Mouse (Mus musculus) brain, embryonic 18.5 days (tissue): ENCODE measurements around the gene Cntn4.

Experiments
- DNase-seq: peaks from one replicate; pipeline ENCODE4 v3.0.0-alpha.2; 2012; ENCODE audit warnings: low read depth, low spot score

Gene Cntn4

DNA sequence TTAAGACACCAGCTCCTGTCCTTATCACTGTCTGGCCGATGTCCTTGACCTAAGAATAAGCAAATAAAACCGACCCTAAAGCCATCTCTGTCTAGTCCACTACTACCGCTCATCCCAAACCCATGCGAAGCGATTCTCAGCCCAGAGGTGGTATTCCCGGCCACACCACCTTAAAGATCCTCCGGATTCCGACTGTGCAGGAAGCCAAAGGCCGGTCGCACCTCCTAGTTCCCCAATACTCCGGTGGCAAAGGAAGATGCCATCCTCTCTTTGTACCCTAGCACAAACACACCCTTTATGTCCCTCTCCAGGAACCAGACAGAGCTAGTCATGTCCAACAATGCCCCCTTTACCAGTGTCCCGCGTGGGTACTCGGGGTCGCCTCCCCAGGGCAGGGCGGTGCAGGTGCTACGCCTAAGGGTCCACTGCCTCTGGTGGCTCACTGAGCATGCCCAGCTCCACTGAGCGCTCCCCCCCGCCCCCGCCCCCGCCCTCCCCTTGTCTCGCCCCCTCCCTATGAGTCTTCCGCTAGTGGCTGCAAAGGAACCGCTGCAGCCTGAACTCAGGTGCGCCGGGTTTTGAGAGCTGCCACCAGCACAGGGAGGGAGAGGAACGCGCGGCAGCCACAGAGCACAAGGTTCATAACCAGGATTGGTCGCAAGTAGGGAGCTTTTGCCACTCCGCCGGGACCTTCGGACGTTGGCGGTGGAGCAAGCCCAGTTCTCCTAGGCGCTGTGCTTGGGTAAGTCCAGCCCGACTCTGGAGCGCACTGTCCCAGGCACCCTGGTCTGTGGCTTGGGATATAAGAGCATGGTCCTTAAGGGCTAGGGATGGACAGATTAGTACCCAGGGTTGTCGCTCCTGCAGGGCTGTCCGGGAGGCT, at the start of gene Cntn4:
Cntn4 (plus strand) TSS at position 512 of the 883 bp plus-strand sequence.
- no peak for DNase-seq

DNA sequence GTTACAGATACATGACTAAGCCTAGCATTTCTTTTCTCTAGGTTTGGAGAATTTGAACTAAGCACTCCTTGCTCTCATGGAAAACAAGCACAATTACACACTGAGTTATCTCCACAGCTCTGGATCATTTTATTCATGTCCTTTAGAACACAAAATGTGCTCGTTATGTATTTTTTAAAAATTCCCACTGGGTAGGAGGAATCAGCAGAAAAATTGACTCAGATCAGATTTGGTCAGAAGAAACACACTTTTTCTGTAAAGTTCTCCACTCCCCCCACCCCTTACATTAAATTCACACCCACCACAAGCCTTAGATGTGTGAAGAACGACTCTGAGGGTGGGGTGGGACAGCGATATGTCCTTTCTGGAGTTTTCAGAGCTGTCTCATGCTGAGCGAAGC, 3.2 kb upstream of the Cntn4 start:
- DNase-seq, result no peak

DNA sequence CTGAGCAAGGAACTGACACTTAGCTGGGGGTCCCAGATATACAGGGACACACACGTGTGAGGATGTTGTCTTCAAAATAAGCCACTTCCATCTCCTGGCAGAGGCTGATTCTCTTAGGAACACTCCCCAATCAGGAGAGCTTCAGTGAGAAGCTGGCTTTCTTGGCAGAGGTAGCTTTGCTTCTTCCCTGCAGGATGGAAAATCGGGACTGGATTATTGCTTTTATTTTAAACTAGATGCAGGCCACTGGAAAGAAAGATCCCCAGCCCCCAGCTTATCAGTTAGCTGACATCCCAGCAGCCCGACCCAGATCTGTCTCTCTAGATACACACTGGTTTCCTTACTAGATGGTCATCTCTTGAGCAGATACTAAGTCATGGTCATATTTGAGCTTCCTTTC, 2.4 kb upstream of the Cntn4 start:
- no peak for DNase-seq

DNA sequence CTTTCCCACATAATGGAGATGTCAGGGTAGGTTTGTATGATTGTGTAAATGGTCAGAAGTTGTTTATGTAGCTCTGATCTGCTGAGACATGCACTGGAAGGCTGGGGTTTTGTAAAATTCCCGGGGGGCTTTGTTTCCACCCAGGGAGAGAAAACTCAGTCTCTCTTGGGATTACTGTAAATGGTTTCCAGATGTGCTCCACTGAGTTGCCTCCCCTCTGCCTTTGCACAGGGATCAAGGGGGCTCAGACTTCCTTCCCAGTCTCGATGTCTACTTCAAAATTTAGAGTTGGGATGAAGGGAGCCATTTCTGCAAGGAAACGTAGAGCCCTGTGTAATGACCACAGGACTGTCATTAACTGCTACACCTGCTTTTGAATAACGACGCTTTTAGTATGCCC, 823 bp upstream of the Cntn4 start:
- DNase-seq, result no peak

DNA sequence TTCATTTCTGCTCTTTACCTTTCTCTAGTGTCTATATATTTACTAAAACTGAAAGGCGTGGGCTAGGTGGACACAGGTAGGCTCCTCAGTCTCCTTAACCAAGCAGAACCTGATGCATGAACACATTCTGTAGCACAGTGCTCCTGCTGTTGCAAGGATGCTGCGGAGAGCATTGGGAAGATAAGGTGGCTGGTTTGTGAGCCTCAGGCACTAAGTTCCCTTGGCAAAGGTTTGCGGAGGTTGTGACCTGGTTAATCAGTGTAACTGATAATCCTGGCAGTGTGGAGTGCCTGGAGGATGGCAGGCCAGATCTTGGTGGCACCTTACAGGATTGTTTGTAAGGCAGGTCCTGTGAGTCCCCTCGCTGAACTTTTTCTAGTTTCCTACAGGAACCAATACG, 1.3 kb downstream of the Cntn4 start:
- no peak for DNase-seq

DNA sequence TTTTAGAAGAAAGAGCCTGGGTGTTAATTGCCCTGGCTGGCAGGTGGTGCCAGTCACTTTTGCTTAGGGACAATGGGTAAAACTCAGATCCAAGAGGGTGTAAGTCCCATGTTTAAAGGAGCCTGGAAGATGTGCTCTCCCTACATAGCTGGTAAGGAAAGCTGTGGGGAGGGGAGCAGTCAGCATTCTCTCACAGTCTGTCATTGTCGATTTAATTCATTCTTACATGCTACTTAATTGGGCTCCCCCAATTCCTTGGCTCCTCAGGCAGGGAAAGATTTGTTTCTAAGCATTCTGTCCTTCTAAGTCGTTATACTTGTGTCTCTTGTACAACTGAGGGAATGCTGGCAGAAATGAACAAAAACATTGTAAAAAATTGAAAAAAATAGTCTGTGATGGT, 4.0 kb downstream of the Cntn4 start:
- DNase-seq, result no peak

DNA sequence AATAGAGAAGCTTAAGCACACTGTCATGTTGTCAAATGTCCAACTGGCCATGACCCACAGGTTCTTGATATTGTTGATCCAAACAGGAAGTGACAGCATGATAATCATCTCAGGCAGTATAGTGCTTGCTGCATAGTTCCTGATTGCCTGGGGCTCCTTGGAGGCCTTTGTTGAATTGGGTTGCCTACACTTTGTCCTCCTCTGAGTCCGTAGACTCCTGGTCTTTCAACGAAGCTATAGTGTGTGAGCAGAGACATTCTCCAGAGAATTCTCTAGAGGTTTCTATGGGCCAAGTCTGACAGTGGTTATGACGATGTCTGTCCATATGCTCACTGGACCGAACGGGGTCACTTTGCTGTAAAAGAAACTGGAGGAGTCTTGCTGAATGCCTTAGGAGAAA, 5.8 kb downstream of the Cntn4 start:
- DNase-seq, result no peak

DNA sequence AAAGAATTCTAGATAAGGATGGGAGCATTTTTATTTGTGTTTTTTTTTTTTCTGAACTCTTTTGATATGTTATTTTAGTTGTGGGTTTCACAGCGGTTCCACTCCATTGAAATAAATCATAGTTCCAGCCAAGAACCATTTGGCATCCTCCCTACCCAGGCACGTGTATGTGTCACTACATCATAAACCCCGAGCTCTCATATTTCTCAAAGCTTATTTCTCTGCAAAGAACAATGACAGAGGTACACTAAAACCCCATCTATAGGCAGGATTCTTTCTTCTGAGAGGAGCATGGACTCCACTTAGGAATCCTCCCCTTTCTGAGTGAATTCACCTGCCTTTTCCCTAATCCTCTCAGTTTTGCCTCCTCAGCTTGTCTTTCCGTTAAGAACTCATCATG, 6.7 kb downstream of the Cntn4 start:
- DNase-seq, result no peak

DNA sequence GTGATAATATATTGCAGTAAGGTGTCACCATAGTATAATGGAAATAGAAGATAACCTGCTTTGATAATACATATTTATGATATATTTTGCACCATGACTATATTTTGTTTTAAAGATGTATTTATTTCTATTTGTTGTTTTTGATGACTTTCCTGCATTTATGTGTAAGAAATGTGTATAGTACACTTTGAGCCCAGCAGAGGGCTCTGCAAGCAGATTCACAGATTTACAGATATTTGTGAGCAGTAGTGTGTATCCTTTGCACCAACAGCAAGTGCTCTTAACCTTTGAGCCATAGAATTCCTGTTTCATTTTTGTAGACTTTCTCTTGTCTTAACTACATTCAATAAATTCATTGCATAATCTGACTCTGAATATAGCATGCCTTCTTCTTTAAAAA, 10.7 kb downstream of the Cntn4 start:
- no peak for DNase-seq

DNA sequence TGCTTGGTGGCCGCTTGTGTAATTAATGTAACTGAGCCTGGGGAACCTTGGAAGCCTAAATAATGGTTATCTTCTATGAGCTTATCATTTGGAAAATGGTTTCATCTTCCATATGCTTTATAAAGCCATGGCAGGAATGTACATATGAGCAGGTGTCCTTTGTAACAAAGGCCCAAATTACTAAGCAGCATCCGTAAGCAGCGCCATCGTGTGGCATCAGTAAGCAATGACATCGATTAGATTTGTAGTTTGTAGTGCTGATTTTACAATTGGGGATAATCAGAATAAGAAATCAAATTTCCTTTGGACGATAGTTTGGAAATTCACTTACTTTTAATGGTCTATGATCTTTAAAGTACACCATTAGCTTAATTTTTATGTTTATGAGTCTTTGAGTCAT, 64.6 kb downstream of the Cntn4 start:
- DNase-seq, result no peak

DNA sequence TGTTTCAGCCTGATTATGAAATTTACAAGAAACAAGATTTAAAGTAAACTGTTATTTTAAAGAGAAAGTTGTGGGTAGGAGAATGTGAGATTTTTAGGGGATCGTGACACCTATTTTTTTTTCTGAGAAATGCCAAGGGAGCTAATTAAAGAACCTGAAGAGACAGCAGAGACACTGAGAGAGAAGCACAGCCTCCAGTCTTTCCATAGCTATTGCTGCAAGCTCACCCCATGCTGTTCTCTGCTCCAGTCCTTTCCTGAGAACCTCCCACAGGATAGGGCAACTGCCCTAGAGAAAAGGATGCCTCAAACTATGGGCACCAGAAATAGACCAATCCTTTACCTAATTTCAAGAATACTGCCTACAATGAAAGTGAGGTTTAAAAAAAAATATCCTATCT, 103.2 kb downstream of the Cntn4 start:
- no peak for DNase-seq

DNA sequence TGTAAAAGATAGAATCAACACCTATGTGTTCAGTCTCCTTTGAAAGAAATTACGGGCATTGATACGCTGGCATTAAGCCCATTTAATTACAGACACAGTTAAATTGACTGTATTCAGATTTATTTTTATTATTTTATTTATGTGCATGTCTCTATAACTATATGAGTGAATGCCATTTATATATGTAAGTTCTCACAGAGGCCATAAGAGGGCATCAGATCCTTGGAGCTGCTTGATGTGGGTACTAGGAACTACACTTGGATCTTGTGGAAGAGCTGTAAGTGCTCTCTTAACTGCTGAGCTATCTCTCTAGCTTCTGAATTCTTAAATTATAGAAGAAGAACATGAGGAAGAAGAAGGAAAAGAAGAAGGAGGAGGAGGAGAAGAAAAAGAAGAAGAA, 111.0 kb downstream of the Cntn4 start:
- no peak for DNase-seq

DNA sequence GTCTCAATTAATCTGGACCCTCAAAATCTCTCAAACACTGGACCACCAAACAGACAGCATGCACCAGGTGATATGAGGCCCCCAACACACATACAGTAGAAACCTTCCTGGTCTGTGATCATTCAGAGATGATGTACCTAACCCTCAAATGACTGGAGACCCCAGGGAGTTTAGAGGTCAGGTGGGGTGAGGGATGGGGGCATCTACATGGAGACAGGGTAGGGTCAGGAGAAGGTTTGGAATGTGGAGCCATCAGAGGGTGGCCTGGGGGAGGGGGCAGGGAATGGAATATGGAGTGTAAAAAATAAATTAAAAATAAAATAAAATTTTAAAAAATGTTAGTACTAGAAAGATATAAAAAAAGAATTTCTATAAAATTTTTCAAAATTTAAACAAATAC, 157.6 kb downstream of the Cntn4 start:
- no peak for DNase-seq

DNA sequence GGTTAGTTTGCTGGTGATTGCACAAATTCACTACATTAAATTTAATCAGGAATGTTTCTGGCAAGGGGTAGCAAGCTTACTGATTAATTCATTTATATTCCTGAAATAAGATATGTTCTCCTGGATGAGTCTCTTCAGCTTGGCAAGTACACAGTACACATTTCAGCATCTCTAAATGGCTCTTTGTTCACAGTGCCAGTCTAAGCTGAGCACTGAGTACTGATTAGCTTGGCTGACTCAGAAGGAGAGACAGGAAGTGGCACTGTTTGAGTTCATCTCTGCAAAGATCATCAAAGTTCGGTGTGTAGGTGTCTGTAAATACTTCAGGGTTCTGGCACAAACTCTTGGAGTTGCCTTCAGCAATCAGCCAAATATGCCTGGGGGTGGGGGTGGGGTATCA, 169.8 kb downstream of the Cntn4 start:
- DNase-seq, result peak; percentile 12

DNA sequence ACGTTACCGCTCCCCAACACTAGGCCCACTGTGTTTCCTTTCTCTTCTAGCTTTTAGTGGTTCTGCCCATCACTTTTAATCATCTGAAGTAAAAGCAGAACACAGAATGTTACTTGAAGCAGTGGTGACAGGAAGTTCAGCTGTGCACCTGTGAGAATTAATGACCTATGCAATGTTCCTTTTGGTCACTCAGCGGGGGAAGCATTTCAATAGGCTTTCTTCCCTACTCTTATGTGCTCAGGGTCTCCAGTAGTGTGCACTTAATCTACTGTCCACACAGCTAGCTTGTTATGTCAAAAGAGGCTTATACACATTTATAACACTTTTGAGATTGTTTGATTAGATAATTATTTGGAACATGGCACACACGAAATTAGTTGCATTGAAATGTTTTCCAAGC, 215.4 kb downstream of the Cntn4 start:
- DNase-seq, result no peak

DNA sequence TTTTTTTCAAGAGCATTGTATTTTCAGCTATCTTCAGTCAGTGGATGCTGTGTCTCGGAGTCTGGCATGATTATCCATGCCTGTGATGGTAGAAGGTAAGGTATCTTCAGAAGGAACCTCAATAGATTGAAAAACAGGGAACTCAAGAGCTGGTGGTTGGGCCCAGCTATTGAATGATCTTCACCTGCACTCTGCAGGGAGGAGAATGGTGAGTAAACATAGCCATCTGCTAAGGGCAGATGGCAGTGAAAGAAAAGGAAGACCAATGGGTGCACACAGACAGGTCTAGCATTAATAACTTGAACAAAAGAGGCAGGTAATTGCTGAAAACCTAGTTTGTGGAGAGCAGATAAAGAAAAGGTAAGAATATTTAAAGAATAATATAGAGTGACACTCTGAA, 261.0 kb downstream of the Cntn4 start:
- DNase-seq, result no peak

DNA sequence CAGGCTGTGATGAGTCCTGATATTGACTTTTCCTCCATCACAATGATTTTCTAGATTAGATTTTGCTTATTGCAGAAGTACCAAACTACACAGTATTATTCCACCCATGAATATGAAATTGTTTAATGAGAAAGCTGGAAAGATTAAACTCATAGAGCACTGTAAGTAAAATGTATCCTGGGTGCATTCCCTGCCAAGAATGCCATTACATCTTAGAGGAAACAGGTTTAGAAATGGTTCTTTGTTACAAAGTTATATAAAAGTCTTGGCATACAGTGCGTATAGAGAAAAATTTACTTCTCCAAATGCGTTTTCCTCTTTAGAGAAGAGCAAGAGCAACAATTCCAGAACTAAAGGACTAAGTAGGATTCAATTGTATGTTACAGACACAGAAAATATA, 261.8 kb downstream of the Cntn4 start:
- no peak for DNase-seq

DNA sequence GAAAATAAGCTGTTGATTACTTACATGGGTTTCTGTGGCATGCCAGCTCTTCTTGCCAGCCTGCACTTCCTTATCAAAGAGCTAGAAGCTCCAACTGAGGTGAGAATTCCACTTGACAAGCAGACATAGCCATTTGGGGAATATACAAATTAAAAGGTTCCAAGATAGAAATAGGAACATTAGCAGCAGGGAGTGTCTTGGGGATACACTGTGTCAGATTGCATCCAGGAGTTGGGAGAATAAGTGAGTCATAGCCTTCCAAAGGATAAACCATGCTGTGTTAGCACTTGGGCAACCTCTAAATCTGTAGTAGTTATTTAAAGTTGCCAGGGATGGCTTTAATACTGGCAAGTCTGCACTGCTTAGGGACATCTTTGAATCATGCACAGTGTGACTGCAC, 263.1 kb downstream of the Cntn4 start:
- peak; percentile 32 for DNase-seq

DNA sequence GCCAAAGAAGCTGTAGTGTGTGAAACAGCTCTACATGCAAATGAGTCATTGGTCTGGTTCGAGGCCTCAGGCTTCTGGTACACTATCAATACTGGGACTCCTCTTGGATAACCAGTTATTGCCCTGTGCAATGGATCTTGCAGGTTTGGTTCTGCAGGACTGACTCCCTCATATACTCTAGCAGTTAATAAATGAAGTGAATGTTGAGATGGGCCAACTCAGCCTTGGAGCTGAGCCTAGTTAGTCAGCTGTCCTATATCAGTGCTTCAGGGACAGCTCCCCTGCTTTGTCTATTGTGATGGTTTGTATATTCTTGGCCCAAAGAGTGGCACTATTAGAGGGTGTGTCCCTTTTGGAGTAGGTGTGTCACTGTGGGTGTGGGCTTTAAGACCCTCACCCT, 314.0 kb downstream of the Cntn4 start:
- no peak for DNase-seq

DNA sequence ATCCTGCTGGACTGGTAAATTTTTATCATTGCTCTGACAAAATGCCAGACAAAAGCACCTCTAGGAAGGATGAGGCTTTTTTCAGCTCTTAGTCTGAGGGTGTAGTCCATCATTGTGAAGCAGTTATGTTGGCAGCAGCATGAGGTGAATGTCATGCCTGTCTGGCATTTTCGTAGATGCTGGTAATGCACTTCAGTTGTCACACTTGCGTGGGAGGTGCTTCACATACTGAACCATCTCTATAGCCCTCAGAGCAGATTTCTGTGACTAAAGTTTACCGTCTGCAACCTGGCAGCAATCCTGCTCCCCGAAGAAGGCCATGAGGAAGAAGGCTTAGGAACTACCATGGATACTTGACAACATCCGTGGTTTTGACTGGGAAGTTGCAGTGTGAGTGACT, 335.6 kb downstream of the Cntn4 start:
- no peak for DNase-seq

DNA sequence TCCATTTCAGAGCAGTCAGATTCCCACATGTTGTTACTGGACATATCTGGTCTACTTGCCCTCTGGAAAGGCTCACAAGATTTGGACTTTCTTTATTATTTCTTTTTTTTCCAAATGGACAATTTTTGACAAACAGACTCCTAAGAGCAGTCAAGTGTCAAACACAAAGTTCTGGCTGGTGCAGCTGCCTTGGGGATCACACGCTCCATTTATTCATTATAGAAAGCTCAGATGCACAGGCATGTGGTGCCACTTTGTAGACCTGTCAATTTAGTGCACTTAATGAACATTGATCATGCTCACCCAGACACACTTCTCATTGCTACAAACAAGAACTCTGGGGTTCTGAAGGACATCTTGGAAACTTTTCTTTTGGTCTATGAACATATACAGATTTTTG, 337.7 kb downstream of the Cntn4 start:
- DNase-seq, result no peak

DNA sequence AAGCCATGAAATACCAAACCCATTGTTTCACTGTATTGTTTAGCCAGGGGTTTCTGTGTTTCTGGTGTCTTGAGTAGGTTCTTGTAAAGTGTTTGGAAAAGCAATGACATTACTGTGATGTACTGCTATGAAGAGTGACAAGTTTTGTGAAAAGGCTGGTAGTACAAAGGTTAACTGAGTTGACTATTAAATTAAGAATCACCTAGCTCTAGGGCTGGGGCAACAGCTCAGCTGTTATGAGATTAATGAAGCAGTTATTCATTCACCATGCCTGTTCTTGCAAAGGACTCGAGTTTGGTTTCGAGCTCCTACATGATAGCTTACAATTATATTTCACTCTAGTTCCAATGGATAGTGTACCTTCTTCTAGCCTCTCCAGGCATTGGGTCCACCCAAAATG, 371.4 kb downstream of the Cntn4 start:
- DNase-seq, result no peak

DNA sequence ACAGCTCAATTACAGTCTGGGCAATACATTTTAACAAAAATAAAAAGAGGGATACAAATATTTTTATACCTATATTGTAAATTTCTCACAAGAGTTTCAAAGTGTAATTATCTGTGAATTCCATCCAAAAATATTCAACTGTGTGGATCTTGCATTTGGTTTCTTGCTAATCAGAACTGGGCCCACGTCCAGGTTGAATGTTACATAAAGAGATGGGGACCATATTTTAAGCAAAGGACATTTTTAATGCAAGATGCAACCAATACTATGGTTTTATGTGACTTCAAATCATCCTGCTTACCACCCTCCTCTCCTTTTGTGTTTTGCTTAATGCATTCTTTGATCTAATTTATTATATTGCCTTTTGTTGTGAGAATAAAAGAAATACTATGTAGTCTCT, 378.7 kb downstream of the Cntn4 start:
- DNase-seq, result no peak

DNA sequence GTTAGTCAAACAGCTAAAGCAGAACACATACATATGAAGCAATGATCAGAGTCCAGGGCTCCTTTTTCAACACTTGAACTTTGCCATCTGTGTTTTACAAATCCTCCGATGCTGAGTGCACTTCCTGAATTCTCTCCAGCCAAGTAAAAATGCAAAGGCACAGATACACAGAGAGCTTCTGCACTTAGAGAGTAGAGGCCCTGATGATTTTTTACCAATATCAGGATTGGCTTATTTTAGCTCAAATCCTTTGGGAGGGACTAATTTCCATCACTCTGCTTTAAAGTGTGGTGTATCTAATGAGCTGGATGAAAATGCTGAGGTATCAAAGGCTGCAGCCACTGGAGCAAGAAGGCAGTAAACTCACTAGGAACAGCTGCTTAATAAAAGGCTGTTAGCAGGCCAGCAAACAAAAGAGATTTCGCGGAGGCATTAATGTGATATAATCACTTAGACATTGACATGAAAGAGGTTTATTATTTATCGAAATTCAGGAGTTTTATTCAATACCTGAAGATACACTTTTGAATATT, 400.7 kb downstream of the Cntn4 start:
- DNase-seq, result no peak
